Mouse (Mus musculus) lung, adult 18-20 months (tissue): ENCODE measurements at regions not wholly inside any gene's neighbourhood (a gene's known extent, or its start where the extent isn't known, plus 50 kb on each side); places are given as distances from the start of the nearest gene placed in this dataset.
A peak's percentile ranks its signal among the peaks of the same experiment; 100 is the strongest.
"Not testable (repeated sequence)": the region's sequence is repeated elsewhere in the genome, so short reads cannot be mapped to it uniquely, and the experiment has no call there.

Experiments
- DNase-seq, 2 experiments: peaks; one replicate each; pipeline ENCODE4 v3.0.0; 2022; ENCODE audit warnings: mixed read lengths in 2 of 2

DNA sequence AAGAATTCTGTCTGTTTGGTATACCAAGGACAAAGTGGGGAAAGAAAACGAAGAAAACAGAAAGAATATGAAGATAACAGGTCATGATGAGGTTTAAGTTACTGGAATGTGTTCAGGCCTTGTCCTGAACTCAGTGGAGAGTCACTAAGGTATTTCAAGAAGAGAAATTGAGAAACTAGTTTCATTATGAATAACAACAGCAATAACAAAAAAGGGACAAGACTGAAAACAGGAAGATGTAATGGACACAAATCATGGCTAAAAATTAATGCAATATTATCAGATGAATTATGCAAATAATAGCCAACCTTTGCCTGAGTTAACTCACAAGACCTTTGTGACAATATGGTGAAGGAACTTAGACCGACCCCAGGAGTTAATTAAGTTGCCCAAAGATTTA, 530.2 kb upstream of the 2610301B20Rik start:
- no peak for DNase-seq

DNA sequence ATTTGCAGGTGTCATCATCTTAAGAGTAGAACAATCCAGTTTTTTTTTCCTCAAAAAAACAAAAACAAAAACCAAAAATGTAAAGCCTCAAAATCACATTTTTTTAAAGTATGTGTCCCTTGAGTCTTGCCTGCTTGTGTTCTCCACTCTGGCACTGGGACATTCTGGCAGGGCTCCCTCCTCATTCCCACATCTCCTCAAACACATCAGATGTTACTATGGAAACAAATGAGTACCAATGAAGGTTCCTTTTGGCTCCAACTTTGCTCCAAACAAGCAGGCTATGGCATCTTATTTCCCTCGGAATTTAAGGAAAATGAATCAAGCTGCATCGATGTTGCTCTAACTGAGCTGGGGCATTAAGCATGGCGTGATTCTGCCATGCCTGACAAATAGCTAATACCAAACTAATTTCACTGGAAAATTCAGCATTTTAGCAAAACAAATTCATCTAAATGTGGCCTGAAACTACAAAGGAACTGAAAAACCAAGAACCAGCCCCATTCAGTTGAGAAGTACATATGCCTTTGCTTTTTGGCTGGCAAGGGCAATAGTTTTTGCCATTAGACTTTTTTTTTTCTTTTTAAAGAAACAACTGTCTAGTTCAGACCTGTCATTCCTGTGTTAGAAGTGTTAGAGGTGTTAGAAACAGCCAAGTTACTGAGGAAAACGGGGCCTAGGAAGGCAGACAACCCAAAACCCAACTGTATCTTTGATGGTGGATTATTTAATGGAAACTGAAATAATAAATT, 522.2 kb upstream of the 2610301B20Rik start:
- DNase-seq = no peak

DNA sequence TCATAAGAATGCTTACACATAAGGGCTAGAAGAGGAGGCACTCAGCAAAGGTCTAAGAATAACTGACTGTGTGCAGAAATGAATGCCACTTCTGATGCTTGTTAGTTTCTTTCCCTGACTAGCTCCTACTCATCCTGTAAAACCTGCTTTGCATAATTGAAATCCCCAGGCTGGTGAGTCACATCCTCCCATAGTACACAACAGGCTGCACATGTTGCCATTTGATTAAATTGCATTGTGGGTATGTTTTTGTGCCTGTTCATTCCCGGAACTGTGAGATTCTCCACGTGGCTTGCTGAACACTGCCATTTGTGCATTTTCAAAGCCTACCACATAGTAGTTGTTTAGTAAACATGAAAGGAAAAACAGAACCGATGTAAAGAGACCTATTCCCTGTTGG, 516.7 kb upstream of the 2610301B20Rik start:
- DNase-seq = no peak

DNA sequence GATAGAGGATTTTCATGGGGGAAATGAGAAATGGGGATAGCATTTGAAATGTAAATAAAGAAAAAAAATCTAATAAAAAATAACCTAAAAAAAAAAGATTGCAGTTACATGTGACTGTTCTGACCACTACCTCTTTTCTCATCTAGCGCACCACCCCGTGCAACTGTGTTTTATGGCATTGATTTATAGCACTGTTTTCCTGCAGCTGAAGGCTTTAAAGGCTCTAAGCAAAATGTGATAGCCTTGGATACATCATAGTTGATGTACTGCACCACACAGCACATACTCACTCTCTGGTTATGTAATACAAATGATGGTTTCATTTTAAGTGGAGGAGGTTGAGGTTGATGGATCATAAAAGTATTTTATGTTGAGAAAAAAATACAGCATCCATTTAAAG, 484.5 kb upstream of the 2610301B20Rik start:
- no peak for DNase-seq

DNA sequence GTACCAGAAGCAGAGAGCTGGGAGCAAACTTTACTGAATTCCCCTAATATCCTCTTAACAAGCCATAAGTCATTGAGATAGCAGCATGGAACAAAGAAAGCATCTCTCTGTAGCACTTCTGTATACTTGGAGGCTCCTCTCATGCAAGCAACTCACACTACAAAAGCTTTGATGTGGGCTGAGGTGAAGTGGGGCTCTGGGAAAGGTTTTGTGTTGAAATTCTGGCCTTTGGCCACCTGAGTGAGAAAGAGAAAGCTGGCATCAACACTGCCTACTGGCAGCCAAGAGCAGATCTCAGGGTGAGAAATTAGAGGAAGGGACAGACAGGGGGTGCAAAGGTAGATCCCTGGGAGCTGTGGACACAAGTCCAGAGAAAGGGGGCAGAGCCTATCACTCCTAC, 477.0 kb upstream of the 2610301B20Rik start:
- peak; percentile 65 to 66 for DNase-seq

DNA sequence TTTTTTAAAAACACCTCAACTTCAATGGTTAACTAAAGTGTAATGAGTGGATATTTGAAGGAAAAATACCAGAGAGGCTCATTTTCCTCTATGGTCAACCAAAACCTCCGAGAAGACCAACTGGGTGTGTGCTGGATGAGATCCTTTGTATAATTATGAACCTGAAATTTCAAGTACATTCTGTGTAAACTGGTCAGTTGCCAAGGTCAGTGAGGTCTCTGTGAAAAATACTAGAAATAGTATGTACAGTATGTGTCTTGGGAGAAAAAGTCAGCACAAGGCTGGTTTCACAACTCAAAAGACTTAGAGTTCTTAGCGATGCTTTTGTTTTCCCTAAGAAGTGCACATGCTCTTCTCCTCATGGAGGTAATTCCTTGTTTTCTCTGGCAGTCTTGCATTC, 476.2 kb upstream of the 2610301B20Rik start:
- peak in 1 of 2 experiments; percentile 35 for DNase-seq

DNA sequence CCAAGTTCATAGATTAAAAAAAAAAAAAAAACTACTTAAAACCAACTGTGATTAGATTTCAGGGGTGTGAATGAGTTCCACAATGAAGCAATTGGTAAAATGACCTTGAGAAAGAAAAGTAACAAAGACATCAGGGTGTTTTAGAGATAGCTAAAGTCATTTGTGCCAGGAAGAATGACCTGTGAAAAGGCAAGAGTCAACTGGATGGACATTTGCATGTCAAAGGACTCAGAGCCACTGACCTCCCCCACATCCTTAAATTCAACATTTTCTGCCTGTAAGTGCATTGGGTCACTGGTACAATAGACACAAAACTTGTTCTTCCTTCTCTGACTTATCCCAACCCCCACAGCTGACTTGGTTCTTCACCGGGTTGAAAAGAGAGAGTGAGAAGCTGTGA, 474.6 kb upstream of the 2610301B20Rik start:
- no peak for DNase-seq

DNA sequence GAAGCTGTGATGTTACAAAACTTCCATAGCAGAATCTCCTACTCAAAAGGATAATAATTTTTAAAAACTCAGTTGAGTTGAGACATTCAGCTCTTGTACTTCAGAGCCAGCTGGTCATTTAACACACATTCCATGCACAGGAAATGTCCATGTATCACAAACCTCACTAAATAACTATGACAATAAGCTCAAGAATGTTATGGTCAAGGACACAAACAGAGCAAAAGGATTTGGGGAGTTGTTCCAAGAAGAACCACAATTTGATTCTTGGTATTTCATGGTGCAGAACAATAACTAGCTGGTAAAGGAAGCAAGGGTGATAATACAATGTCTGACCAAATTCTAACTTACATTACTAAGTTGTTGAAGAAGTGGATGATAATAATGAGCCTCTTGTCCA, 471.4 kb upstream of the 2610301B20Rik start:
- DNase-seq = no peak

DNA sequence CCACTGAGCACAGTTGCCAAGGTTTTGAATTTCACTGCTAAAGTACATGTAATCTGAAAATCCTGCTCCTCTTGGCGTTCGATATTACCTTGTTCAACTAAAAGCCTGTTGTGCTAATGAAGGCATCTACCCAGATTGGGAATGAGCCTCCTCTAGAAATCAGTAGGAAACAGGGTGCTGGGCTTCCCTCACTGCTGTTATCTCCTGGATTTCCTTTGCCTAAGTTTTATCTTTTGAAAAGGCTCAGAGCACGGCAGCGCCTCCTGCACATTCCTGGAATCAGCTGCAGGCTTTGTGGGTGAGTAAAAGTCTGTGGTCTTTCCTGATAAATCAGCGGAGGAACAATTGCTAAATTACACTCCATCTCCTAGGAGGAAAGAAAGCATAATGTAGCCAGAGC, 469.9 kb upstream of the 2610301B20Rik start:
- DNase-seq = no peak

DNA sequence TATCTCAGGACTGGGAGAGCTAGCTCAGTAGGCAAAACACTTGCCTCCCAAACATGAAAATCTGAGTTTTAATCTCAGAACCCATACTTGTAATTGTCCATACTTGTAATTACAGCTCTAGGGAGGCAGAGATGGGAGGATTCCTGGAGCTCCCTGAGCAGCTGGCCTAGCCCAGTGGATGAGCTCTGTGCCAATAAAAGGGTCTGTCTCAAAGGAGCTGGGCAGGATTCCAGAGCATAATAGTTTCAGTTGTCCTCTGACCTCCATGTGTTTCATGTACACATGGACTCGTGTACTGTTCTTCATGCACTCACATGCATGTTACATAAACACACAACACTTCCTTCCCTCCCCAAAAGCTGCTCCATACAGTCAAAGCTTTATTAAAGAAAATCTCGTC, 469.2 kb upstream of the 2610301B20Rik start:
- no peak for DNase-seq

DNA sequence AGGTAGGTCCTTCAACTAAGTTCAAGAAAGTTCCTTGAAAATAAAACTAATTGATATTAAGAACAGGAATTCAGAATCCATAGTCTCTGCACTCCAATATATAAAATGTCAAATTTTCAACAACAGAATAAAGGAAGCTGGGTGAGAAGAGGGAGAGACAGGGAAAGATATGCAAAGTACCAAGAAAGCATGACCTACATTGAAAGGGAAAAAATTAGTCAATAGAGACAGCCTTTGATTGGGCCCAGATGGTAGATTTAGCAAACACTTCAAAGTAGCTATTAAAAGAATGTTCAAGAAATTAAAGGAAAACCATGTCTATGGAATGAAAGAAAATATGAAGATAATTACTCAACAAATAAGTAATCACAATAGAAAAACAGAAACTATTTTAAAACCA, 460.0 kb upstream of the 2610301B20Rik start:
- no peak for DNase-seq

DNA sequence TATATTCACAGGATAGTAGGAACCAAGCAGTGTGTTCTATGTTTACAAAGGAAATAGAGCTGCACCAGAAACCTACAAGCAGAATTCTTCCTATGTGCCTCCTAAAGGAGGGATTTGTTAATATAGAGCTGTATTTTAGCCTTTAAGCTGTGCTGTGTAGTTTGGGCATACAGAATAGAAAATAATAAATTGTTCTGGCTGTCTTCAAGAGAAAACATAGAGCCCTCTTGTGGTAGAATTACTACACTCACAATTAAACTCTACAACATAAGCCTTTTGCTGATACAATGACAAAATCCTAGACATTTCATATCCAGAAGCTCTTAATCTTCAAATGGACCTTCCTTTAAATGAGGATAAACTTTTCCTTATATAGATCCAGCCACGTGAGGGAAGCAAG, 452.9 kb upstream of the 2610301B20Rik start:
- DNase-seq = no peak

DNA sequence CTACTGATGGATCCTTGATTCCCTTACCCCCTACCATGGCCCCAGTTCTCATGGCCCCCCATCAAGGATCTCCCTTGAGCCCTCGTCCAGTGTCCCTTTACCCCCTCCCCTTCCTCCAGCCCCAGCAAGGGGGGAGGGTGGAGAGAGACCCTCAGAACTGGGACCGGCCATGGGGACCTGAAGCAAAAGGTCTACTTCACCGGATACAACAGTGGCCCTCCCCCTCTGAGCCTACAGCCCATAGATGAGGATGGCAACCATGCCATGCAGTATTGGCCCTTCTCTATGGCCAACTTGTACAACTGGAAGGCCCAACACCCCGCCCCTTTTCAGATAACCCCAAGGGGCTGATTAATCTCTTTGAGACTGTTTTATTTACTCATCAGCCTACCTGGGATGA, 439.9 kb upstream of the 2610301B20Rik start:
- no peak for DNase-seq

DNA sequence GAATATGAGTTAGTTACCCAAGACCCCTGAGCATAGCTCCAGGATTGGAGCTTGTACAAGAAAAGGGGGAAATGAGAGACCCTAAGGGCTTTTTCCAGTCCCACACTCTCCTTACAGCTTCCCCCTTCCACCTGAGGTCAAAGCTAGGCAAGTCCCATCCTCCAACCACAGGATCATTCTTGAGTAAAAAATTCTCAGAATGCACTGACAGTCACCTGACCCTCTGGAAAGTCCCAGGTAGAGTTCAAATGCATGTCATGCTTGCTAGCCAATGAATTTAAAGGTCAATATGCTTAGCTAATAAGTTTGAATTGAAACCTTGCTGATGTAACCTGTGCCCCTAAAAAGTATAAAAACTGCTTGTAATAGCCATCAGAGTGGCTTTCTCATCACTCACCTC, 434.4 kb upstream of the 2610301B20Rik start:
- not testable (repeated sequence) for DNase-seq

DNA sequence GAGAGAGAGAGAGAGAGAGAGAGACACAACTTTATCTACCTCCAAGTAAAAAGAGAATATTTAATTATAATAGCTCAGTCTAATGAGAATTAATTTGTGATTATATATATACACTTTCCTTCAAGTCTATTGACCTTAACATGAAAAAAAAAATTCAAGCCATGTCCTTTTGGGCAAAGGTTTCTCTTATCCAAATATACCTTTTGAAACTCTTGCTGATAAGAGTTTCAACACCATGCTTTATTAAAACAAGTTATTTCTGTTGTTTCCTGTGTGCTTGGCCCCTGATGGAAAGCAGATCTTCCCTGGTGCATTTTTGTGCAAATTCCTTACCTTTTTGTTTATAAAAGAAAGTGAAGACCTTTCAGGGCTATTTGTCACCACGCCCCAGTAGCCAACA, 414.7 kb upstream of the 2610301B20Rik start:
- no peak for DNase-seq

DNA sequence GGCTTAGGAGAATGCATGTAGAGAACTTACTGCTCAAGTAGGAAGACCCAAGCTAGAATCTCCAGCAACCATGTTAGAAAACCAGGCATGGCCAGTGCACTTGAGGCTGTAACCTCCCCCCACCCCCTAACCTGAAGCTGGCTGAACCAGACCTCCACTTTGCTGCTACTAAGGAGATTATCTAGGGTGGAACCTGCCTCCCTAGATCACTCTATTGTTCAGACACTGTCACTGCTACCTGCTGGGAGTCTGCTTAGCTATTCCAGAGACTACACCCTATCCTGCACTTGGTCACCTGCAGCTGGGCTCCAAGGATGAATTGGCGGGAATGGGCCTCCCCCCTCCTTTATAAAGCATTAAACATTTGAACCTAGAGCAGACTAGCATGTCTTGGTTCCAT, 393.4 kb upstream of the 2610301B20Rik start:
- DNase-seq = no peak

DNA sequence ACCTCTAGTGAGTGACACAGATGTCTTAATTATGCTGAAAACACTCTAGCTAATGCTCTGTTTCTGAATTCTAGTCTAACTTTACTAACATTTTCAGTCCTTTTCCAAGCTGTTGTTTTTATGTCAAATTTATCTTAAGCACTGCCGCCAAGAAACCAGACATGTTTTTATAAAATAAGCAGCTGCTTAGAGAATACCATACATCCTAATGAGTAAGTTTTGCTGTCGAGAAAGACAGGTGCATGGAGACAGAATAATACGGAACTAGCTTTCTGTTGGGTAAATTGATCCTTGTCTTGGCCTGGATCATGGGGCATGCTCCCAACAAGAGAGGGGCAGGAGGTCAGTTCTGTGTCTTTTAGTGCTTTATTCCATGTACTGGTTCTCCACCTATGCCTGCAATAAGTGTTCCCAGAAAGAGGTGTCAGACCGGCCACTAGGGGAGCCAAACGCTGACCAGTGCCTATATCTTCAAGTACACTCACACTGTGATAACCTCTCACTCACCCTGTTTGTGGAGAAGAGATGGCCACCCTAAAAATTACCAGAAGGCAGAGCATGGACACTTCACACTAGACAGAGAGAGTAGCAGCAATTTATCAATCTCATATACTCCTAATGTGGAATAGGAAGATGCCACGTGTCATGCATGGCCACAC, 366.0 kb upstream of the 2610301B20Rik start:
- peak; percentile 3 to 4 for DNase-seq

DNA sequence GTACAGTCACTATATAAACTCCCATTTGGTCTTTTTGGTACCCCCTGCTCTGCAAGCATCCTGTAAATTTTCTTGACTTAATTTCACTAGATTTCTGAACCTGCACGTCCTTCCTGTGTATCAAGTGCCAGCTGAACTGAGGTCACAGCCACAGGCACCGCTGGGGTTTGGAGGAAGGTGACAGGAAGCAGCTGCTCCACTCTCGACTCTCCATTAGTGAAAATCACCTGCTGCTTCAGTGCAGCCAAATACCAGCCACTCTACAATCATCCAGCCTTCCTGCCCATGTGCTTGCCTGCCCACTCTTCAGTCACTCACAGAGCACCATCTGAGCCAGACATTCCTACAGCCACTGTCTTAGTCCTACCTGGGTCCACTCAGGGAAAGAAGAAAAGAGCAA, 364.3 kb upstream of the 2610301B20Rik start:
- DNase-seq = no peak

DNA sequence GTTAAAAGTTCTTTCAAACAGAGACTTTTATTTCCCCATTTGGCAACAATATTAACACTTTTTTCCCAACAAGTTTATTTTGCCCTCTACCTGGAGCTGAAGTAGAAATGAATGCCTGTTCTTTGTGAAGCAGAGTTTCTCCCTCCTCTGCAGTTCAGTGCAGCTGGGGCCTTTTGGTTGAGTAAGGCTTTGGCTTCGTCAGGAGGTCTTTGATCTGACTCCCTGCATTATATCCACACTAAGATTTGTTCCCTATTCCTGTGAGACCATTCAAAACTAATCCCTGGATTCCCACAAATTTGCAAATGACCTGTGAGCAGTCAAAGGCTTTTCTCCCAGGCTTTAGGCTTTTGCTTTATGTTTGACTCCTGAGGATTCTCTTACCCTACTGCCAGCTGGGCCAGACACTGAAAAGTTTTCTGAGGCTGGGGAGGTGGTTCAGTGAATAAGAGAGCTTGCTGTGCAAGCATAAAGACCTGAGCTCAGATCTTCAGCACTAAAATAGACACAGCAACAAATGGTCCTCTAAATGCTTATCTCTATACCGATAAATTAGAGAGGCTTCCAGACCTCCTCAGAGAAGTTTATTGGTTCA, 323.5 kb upstream of the 2610301B20Rik start:
- no peak for DNase-seq

DNA sequence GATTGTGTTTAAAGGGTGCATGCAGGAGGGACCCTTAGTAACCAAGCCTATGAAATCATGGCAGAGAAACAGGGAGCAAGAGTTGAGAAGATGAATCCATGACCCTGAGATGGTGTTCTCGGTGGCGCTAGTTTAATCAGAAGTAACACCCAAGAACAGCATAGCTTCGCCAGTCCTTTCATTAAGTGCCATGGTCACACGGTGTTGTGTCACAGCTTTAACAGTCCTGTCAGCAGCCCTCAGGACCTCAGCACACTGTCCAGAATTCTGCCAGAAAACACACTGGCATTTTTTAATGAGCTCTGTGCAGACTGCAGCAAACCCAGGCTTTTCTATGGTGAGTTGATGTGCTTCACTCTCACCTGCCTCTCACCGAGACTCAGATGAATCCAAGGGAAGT, 320.6 kb upstream of the 2610301B20Rik start:
- no peak for DNase-seq

DNA sequence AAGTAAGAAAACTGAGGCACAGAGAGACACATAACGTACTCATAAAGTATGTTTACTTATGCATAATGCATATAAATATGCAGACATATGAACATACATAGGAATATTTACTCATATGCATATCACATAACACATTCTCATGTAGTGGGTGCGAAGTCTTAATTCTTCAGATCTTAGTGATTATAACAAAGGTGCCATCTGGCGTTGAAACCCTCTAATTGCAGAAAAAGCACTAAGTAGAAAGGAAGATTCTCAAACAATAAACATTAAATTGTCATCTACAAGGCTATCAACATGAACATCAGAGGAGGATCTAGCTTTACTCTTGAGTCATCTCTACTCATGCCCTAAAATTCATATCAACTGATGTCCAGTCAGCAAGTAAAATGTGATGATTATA, 314.2 kb upstream of the 2610301B20Rik start:
- DNase-seq = no peak

DNA sequence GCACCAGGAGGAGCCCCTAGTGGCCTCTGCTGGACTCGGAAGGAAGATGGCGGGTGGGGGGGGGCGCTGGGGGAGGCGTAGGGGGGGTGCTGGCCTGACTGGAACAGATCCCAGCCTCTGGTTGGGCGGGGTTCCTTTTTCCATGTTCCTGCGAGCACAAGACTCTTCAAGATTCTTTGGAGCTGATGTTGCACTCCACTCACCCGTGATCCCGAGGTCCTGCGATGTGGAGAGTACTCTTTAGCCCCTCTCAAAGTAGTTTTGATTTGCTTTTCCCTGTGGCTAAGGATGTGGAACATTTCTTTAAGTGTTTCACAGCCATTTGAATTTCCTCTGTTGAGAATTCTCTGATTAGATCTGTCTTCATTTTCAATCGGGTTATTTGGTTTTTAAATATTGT, 269.8 kb upstream of the 2610301B20Rik start:
- peak; percentile 26 to 46 for DNase-seq

DNA sequence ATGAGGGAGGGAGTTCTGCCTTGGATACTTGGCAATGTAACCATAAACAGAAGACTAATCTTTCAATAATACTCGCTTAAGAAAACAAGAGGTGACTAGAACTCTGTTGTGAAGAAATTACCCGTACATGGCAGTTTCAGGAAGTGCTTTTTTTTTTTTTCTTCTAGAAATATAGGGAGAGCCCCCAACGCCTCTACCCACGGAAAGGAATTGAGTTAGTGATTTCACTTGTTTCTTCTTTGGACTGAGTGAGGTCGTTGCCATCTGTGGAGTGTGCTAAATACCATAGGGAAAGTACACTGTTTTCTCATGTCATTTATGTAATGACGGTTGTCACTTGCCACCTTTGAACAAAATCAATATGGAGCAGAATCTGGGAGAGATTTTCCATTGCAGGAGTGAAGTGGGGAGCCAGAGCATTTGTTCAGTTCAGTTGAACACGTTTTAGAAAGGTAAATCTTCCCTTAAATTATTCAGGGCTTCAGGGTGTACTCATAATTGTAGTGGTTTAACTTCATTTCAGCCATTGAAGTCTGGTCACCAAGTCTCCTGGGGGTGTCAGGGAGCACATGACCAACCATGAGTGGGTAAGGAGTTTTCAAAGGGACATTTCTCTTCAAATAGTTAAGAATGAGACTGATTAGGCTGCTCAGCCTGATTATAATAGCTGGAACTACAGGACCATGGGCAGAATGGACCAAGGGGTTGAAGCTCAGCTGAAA, 266.3 kb upstream of the 2610301B20Rik start:
- no peak for DNase-seq

DNA sequence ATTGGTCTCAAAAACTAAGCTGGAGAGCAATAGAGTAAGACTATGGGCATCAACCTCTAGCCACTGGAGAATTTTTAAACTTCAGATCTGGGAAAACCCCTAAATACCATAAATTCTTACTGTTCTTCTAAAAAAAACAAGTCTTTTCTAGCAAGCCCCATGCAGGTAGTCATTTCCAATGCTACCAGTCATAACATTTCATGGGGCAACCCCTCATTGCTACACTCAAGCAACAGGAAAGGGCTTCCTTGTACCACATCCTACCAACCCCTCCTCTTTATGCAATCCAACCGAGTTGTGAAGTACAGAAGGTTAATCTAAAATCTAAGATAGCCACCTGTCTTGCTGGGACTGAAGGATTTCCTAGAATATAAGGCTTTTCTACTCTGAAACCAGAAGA, 263.5 kb upstream of the 2610301B20Rik start:
- DNase-seq = no peak
